Mouse (Mus musculus) embryonic facial prominence, embryonic 15.5 days (tissue): ENCODE data around the gene Rab4b. TPM values are rescaled to one million over a fixed set of nuclear protein-coding genes. Genes with fewer than 3 reads are reported as not detected.

ENCODE experiments used
- ATAC-seq: fragments of 200-750 bp; cut with Nextera tagmentation; 2 replicates; pipeline ENCODE4 v1.8.0; 2017; ENCODE audit warnings: low read depth, moderate TSS enrichment; ENCODE audit not compliant: insufficient number of reproducible peaks, low FRiP score, low TSS enrichment
- H3K27ac ChIP-seq: fragments of 300-500 bp; sonication (generic); replicated peaks from 2 replicates; pipeline ENCODE4 v1.5.1; 2015; ENCODE audit warnings: mild to moderate bottlenecking, inconsistent platforms
- H3K27me3 ChIP-seq: fragments of 300-500 bp; sonication (generic); 2 replicates; pipeline ENCODE4 v1.6.1; 2015; ENCODE audit warnings: inconsistent platforms
- H3K36me3 ChIP-seq: fragments of 300-500 bp; sonication (generic); 2 replicates; pipeline ENCODE4 v1.6.1; 2015; ENCODE audit warnings: mild to moderate bottlenecking, inconsistent platforms
- H3K4me1 ChIP-seq: fragments of 300-500 bp; sonication (generic); 2 replicates; pipeline ENCODE4 v1.6.1; 2015; ENCODE audit warnings: inconsistent platforms
- H3K4me2 ChIP-seq: fragments of 300-500 bp; sonication (generic); replicated peaks from 2 replicates; pipeline ENCODE4 v1.6.1; 2015; ENCODE audit warnings: mild to moderate bottlenecking, inconsistent platforms
- H3K4me3 ChIP-seq: fragments of 300-500 bp; sonication (generic); replicated peaks from 2 replicates; pipeline ENCODE4 v1.5.1; 2015; ENCODE audit warnings: mild to moderate bottlenecking, inconsistent platforms
- H3K9ac ChIP-seq: fragments of 300-500 bp; sonication (generic); 2 replicates; pipeline ENCODE4 v1.6.1; 2015; ENCODE audit warnings: inconsistent platforms
- H3K9me3 ChIP-seq: fragments of 300-500 bp; sonication (generic); replicated peaks from 2 replicates; pipeline ENCODE4 v1.6.1; 2016; ENCODE audit warnings: inconsistent platforms
- WGBS: fragments of 180-500 bp; shearing (Covaris S2); methylation state at CpG from one replicate; pipeline ENCODE4 v1.1.7; 2015; 5-methylcytosine and 5-hydroxymethylcytosine counted together
- microRNA counts: library from miRNA; unstranded; fragments of <30 nt; microRNA quantifications from one replicate; lab custom pipeline; 2016
- microRNA-seq: library from miRNA; unstranded; fragments of <30 nt; microRNA quantifications from one replicate; pipeline ENCODE4, GENCODE M21; 2016; ENCODE audit warnings: borderline number of aligned reads
- polyA plus RNA-seq: library from polyadenylated mRNA; unstranded; fragments of >200 nt; fragmentation: Nextera tagmentation; extraction: Ambion mirVana; gene quantifications from 2 replicates; pipeline ENCODE4 v1.2.1, GENCODE M21; 2015

Gene Rab4b
- polyA plus RNA-seq, 1 experiment from 2014 or later = 72.4 TPM

- Histone ChIP-seq H3K9ac (no peak overlapping the region), H3K4me1 (no peaks in the 10 kb centered on the region), H3K4me3 (no peak overlapping the region), H3K27me3 (no peaks in the 10 kb centered on the region), H3K4me2 (no peak overlapping the region), H3K27ac (no peak overlapping the region), H3K9me3 (no peaks in the 10 kb centered on the region), H3K36me3 (no peaks in the 10 kb centered on the region)
- WGBS = 90% methylated on average over 13 of the region's 13 CpGs
- no peak for ATAC-seq
Observed at GRCm38 (mm10) chr7:27128946-27129345, 49.8 kb downstream of the Rab4b start.

DNA sequence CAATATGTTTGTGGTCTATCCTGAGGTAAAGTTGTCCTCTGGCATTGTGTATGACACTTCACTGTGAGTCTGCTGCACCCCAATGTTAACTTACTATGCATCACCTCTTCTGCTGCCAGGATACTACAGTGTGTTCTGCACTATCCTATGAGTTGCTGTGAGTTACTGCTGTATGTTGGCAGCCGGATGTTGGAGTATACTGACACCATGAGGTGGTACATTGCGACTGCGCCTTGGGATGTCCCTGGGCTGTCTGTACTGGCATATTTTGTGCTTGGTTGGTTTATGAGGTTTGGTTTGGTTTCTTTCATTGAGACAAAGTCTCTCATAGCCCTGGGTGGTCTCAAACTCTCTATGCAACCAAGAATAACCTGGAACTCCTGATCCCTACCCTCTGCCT lies 50.5 kb downstream of the Rab4b start:
- 39% methylated on average over 3 of the region's 3 CpGs for WGBS
- Histone ChIP-seq H3K9me3 (no peaks in the 10 kb centered on the region), H3K4me2 (no peak overlapping the region), H3K4me3 (no peak overlapping the region), H3K27me3 (no peaks in the 10 kb centered on the region), H3K27ac (no peak overlapping the region), H3K4me1 (no peaks in the 10 kb centered on the region), H3K9ac (no peak overlapping the region), H3K36me3 (no peaks in the 10 kb centered on the region)
- ATAC-seq = no peak

DNA sequence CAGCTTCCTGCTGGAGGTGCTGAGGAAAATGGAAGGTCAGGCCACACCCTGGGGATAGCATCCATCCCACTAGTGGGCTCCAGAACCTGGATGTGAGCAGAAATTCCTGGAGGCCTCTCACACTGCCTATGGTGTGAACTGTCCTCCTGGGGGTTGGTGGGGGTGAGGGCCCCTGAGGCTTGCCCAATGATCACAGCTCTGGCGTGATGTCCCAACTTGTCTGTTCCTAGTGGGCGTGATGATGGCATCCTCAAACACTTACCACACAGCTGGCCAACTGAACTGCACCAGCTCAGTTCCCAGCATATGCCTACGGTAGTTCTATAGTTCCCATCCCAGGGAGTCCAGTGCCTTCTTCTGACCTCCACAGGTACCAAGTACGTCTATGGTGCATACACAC lies 53.7 kb downstream of the Rab4b start:
- Histone ChIP-seq H3K27ac (no peak overlapping the region), H3K4me3 (no peak overlapping the region), H3K4me2 (no peak overlapping the region), H3K36me3 (no peaks in the 10 kb centered on the region), H3K4me1 (no peaks in the 10 kb centered on the region), H3K9me3 (no peaks in the 10 kb centered on the region), H3K27me3 (no peaks in the 10 kb centered on the region), H3K9ac (no peak overlapping the region)
- ATAC-seq = no peak
- 82% methylated on average over 4 of the region's 4 CpGs for WGBS

DNA sequence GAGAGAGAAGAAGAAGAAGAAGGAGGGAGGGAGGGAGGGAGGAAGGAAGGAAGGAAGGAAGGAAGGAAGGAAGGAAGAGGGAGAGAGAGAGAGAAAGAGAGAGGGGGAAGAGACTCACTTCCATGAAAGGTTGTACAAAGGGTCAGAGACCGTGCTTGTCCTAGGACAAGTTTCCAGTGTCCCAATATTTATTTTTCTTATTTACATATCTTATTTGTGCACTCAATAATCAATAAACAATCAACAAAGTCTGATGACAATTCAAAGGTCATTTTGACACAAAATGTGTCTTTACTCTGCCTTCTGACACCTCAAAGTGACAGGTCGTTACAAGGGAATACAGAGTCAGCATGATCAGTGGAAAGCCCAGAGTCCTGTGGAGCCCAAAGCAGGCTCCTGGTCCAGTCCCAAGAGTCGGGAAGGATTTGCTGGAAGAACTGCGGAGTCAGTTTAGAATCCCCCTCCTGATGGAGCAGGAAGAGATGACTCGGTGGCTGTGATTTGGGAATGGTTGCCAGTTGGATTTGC lies 54.3 kb downstream of the Rab4b start:
- ATAC-seq = no peak
- no peak overlapping the region for H3K4me2 ChIP-seq
- H3K27ac ChIP-seq = no peak overlapping the region
- no peak overlapping the region for H3K4me3 ChIP-seq
- WGBS = 77% methylated on average over 5 of the region's 5 CpGs
- no peaks in the 10 kb centered on the region for H3K4me1 ChIP-seq
- H3K9me3 ChIP-seq = no peaks in the 10 kb centered on the region
- H3K36me3 ChIP-seq = no peaks in the 10 kb centered on the region
- H3K9ac ChIP-seq = no peak overlapping the region
- H3K27me3 ChIP-seq = no peaks in the 10 kb centered on the region

DNA sequence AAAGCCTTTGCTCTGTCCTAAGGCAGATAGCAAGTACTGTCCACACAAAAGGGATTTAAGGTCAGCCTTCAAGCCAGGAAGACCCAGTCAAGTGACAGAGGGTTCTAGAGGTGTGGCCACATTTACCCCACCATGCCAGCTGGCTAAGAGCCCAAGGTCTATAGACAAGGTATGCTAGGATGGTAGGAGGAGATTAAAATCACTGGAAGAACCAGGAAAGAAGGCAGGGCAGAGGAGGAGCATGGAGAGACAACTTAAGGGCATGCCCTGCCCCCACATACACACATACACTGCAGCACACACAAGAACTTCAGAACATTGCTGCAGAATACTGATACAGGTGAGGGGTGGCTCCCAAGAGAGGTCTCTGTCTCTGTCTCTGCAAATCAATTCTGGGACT lies 59.0 kb downstream of the Rab4b start, which contains the start of gene Cyp2f2:
Gene Cyp2f2 (plus strand): TSS at position 234 of the 400 bp plus-strand sequence.
- ATAC-seq = no peak
- no peak within 1 kb of the TSS; the same call in 1 of the 2 replicates for H3K27ac ChIP-seq

More for the DNA sequence above, 59.0 kb downstream of the Rab4b start, which contains the start of gene Cyp2f2:
- H3K4me3 ChIP-seq = no peak within 1 kb of the TSS
- H3K9me3 ChIP-seq = no peaks in the 10 kb centered on the region
- 0 out of 2 replicates have a peak, but pooled peaks cover 6% of the 10 kb centered on the region for H3K4me1 ChIP-seq
- no peak within 1 kb of the TSS for H3K4me2 ChIP-seq
- no peaks in the 10 kb centered on the region for H3K27me3 ChIP-seq
- H3K9ac ChIP-seq = no peak within 1 kb of the TSS
- H3K36me3 ChIP-seq = no peaks in the 10 kb centered on the region

MicroRNAs within 50 kb of the gene (microRNA counts, 519-probe panel; counts per million panel counts)
- not detected for microRNA mmu-miR-1191 (lab: Ali Mortazavi, UCI)

Small RNAs within 50 kb of the gene (microRNA-seq; reads per million reads assigned to microRNA genes)
- 4.1 reads per million, percentile 18 among the genes with 10 or more reads in this experiment for gene Mir1191
- gene Mir3101 = not detected

Other genes with a start within 250 kb of the Rab4b start
- not detected in 2 replicates for gene Cyp2a22, start 239.5 kb downstream of the Rab4b start, polyA plus RNA-seq
- not detected in 2 replicates for gene Cyp2a12, start 149.8 kb downstream of the Rab4b start, polyA plus RNA-seq
- 71.5 and 102 TPM in 2 replicates for gene Cyp2f2, start 59.0 kb downstream of the Rab4b start, polyA plus RNA-seq
- 2.1 and 4.7 TPM in 2 replicates for gene Cyp2t4, start 25.2 kb downstream of the Rab4b start, polyA plus RNA-seq
- 83.0 and 86.7 TPM in 2 replicates for gene Egln2, start 12.1 kb downstream of the Rab4b start, polyA plus RNA-seq
- gene Gm21983, start 2.2 kb upstream of the Rab4b start, polyA plus RNA-seq = 1.9 TPM in 1 of 2 replicates, not detected in the other
- 37.4 and 53.5 TPM in 2 replicates for gene Mia, start 2.3 kb upstream of the Rab4b start, polyA plus RNA-seq
- 3.9 and 4.3 TPM in 2 replicates for gene BC024978, start 16.9 kb upstream of the Rab4b start, polyA plus RNA-seq
- gene Snrpa, start 17.4 kb upstream of the Rab4b start, polyA plus RNA-seq = 238 and 242 TPM in 2 replicates
- gene Itpkc, start 49.8 kb upstream of the Rab4b start, polyA plus RNA-seq = 11.6 and 13.5 TPM in 2 replicates
- 23.0 and 27.1 TPM in 2 replicates for gene Coq8b, start 54.1 kb upstream of the Rab4b start, polyA plus RNA-seq
- 48.7 and 49.3 TPM in 2 replicates for gene Numbl, start 79.5 kb upstream of the Rab4b start, polyA plus RNA-seq
- gene Ltbp4, start 158.8 kb upstream of the Rab4b start, polyA plus RNA-seq = 85.5 and 92.3 TPM in 2 replicates
- 36.8 and 46.2 TPM in 2 replicates for gene Shkbp1, start 177.1 kb upstream of the Rab4b start, polyA plus RNA-seq
- gene Gm20479, start 178.5 kb upstream of the Rab4b start, polyA plus RNA-seq = 0.35 and 0.43 TPM in 2 replicates